Comparison of ENCODE assay signal across 30 mouse cellular contexts in the genomic region with DNA sequence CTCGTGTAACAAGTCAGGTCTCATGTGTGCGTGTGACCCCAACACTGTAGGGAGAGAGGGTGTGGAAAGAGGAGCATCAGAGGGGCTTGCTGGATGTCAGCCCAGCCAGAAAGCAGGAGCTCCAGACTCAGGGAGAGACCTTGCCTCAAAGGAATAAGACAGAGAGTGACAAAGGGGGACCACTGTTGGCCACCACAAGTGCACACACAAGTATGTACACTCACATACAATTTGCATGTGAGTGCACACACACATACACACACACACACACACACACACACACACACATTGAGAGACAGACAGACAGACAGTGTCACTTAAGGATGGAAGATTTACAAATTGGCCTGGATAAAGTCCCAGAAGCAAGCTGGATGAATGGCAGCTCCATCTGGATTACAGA.
"Had no signal": no experiment of that assay in that cellular context is flagged by ENCODE, and none has a peak within 500 bp of the region (broad histone marks: within the 10 kb centered on the region; RNA-seq: fewer than 3 reads in every experiment).

No protein-coding gene starts in this region.

- H3K27ac ChIP-seq: left cerebral cortex, adult 2 months; limb, embryonic 10.5 days; limb, embryonic 12.5 days; limb, embryonic 13.5 days; limb, embryonic 15.5 days; liver, embryonic 12.5 days; liver, embryonic 13.5 days; liver, embryonic 14.5 days; liver, embryonic 15.5 days; lung, embryonic 15.5 days; macrophage; midbrain, embryonic 10.5 days; midbrain, embryonic 12.5 days; midbrain, embryonic 13.5 days; midbrain, embryonic 15.5 days had no signal

- ATAC-seq: liver, embryonic 12.5 days; liver, postnatal 0 days; lung, postnatal 0 days; midbrain, embryonic 13.5 days; midbrain, embryonic 15.5 days; midbrain, embryonic 16.5 days had no signal

- H3K9ac ChIP-seq: limb, embryonic 12.5 days; limb, embryonic 13.5 days; limb, embryonic 15.5 days; liver, embryonic 12.5 days; liver, embryonic 13.5 days; liver, embryonic 14.5 days; liver, embryonic 15.5 days; liver, postnatal 0 days; lung, embryonic 14.5 days; lung, embryonic 15.5 days; midbrain, embryonic 12.5 days; midbrain, embryonic 13.5 days; midbrain, embryonic 15.5 days had no signal

- H3K4me2 ChIP-seq: limb, embryonic 12.5 days; limb, embryonic 13.5 days; limb, embryonic 15.5 days; liver, embryonic 11.5 days; liver, embryonic 12.5 days; liver, embryonic 13.5 days; liver, embryonic 15.5 days; lung, embryonic 14.5 days; lung, embryonic 15.5 days; midbrain, embryonic 12.5 days; midbrain, embryonic 13.5 days; midbrain, embryonic 15.5 days had no signal

- H3K4me3 ChIP-seq: left cerebral cortex, adult 2 months; limb, embryonic 10.5 days; limb, embryonic 12.5 days; limb, embryonic 13.5 days; limb, embryonic 15.5 days; liver, embryonic 12.5 days; liver, embryonic 13.5 days; liver, embryonic 15.5 days; lung, embryonic 15.5 days; midbrain, embryonic 10.5 days; midbrain, embryonic 12.5 days; midbrain, embryonic 13.5 days; midbrain, embryonic 15.5 days; myocyte had no signal

- H3K4me1 ChIP-seq: limb, embryonic 15.5 days; liver, embryonic 12.5 days; liver, embryonic 13.5 days; liver, embryonic 15.5 days; lung, embryonic 15.5 days had no signal

- H3K27me3 ChIP-seq: limb, embryonic 12.5 days; limb, embryonic 13.5 days; limb, embryonic 15.5 days; liver, embryonic 12.5 days; liver, embryonic 13.5 days; lung, embryonic 15.5 days; midbrain, embryonic 12.5 days; midbrain, embryonic 13.5 days; midbrain, embryonic 15.5 days had no signal

- DNase-seq: left cerebral cortex, postnatal 4 days; liver; liver, embryonic 13.5 days; liver, postnatal 0 days; lung, adult 18-20 months; lung, adult 2 months; lung, embryonic 14.5 days; lung, postnatal 10 days; lung, postnatal 14 days; lung, postnatal 36 days; lung, postnatal 4 days; midbrain, embryonic 14.5 days had no signal

- H3K9me3 ChIP-seq: limb, embryonic 10.5 days; limb, embryonic 12.5 days; limb, embryonic 13.5 days; limb, embryonic 15.5 days; liver, embryonic 12.5 days; liver, embryonic 13.5 days; liver, embryonic 15.5 days; lung, embryonic 15.5 days; midbrain, embryonic 10.5 days; midbrain, embryonic 12.5 days; midbrain, embryonic 13.5 days; midbrain, embryonic 15.5 days had no signal

- H3K36me3 ChIP-seq: limb, embryonic 10.5 days; limb, embryonic 12.5 days; limb, embryonic 13.5 days; limb, embryonic 15.5 days; liver, embryonic 12.5 days; liver, embryonic 13.5 days; liver, embryonic 15.5 days; lung, embryonic 15.5 days; midbrain, embryonic 10.5 days; midbrain, embryonic 12.5 days; midbrain, embryonic 13.5 days; midbrain, embryonic 15.5 days had no signal
